Mouse (Mus musculus): ENCODE results near the gene Mdk.

Gene Mdk

DNA sequence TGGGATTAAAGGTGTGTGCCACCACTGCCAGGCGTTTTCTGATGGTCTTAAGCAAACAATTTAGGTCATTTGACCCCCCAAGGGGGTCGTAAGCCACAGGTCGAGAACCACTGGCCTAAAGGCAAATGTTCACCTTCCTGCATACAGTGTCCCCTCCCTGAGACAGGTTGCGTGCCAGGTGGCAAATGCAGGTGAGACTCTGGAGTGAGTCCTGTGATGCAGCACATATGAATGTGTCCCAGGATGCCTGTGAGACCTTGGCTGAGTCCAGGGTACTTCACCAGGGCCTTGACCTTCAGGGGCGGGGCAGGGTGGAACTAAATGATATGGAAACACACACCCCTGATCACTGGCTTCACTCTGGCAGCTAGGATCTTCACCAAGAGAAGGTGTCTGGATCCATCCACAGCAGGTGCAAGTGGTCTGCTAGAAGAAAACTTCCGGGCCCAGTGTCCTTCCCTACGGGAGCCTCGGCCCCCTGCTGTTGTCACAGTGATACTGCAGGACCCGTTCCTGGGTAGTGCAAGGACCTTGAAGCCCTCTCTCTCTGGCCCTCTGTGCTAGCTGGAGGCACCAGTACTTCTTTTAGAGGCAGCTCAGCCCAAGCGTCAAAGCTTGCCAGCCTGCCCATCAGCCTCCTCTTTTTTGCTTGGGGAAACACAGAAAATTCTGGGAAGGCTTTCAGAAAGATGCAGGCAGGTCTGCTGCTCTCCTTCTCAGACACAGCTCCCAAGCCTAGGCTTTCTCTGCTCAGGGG, 26.8 kb upstream of the Mdk start:
- no peak for DNase-seq (ENCODE audit: low spot score)

DNA sequence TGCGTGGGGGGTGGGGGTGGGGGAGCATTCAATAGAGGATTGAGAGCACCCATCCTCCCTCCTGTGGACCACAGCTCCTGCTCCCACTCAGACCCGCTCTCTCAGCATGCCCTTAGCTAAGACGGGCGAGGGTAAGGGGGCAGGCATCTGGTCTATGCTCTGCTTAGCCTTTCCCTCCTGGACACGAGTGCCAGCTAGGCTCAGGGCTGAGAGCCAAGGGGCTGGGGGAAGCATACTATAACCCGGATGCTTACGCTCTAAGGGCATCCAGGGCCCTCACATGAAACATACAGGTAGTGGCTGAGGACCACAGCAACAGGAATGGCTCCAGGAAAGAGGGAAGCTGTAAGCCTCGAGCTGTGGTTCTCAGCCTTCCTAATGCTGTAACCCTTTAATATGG, 26.0 kb upstream of the Mdk start:
- no peak for DNase-seq (ENCODE audit: low spot score)

DNA sequence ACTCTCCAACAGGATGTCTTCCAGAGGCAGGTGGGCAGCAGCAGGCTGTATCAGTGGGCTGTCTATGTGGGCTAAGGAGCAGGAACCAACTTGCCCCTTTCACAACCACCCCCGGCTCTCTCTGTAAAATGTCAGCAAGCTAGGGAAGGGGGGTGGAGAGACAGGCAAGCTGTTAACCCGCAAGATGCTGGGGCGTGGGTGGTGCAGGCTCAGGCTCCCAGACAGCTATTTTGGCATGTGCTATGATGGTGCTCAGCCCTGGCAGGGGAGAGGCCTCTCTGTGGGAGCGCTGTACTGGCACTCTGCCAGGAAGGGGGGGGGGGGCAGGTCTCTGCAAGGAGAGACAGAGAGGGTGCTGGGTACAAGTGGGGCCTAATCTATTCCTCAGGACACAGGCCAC, 25.0 kb upstream of the Mdk start:
- no peak for DNase-seq (ENCODE audit: low spot score)

DNA sequence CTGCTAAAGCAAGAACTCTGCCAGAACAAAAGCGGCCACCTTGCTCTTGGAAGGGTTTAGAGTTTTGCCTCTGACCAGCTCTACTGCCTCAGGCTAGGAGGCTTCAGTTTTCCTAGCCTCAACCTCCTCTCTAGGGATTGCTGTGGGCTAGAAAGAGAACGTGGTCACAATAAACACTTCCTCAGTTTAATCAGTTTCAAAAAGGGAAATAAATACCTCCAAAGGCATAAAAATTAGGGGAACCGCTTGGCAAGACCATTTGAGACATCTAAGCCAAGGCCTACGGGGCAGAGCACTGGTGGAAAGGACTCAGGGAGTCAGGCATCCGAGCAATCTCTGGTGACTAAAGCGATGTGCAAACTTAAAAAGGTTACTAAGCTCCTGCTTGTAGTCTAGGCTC, 23.8 kb upstream of the Mdk start:
- no peak for DNase-seq (ENCODE audit: low spot score)

DNA sequence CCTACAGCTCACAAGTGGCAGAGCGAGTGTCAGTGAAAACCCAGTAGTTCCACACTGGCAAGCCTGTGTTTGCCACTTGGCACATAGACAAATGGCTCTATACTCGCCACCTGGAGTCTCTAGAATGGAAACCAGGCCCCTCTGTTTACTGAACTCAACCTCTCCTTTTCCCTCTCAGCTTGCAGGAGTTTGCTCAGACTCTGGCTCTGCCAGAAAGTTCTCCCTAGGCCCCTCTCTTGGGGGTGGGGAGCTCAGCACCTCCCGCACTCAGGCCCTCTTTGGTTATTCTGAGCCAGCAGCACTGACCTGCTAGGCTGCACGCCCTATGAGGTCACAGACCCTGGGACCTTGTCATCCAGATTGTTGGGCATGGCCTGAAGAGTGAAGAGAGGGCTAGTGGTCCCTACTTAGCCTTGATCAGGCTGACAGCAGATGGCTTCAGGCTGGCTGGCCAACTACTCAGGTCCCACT, 23.1 kb upstream of the Mdk start:
- no peak for DNase-seq (ENCODE audit: low spot score)

DNA sequence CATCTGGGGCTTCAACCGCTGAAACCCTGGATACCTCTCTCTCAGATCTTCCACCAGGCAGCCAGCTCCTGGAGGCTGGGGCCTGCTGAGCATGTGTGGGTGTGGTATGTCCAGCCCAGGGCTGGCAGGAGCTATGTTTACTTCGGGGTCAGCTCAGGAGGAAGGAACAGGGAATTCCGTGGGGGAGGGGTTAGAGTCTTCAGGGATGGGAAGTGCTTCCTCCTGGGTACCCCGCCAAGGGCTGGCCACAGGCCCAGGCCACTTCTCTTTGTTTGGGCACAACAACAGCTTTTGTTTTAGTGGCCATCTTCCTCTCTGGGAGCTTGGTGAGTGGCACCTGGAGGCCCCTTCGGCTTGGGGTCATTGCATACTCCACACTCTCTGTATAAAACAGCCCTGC, 21.7 kb upstream of the Mdk start:
- no peak for DNase-seq (ENCODE audit: low spot score)

DNA sequence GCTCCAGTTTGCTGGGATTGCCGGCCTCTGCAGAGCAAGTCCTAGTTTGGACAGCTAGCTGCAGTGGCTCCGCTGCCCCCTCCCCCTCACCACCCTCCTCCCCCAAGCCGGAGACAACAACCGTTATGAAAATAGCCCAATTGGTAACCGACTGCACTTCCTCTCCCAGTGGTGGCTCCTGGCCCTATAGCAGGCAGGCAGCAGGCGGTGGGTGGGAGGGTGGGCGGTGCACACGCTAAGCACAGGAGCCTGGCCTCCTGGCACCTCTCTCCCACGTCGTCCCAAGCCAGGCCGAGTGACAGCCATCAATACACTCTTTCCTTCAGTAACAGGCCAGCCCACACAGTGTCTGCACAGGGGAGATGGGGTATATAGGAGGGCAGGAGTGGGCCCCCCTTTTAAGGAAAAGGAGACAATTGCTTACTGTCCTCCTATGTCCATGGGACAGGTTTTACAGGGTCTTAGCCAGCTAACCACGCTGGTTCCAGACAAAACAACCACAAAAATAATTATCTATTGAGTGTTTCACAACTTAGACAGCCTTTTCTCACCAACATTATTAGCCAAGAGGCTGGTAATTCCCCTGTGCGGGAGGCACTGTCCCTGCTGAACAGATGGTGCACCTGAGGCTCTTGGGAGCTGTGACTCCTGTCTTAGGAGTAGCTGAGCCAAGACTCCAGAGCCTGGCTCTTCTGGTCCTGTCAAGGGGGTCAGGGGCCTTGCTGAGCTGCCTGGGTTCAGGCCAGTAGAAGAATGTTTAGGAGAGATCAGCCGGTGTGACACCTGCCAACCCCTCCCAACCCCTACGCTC, 18.4 kb upstream of the Mdk start:
- no peak for DNase-seq (ENCODE audit: low spot score)

DNA sequence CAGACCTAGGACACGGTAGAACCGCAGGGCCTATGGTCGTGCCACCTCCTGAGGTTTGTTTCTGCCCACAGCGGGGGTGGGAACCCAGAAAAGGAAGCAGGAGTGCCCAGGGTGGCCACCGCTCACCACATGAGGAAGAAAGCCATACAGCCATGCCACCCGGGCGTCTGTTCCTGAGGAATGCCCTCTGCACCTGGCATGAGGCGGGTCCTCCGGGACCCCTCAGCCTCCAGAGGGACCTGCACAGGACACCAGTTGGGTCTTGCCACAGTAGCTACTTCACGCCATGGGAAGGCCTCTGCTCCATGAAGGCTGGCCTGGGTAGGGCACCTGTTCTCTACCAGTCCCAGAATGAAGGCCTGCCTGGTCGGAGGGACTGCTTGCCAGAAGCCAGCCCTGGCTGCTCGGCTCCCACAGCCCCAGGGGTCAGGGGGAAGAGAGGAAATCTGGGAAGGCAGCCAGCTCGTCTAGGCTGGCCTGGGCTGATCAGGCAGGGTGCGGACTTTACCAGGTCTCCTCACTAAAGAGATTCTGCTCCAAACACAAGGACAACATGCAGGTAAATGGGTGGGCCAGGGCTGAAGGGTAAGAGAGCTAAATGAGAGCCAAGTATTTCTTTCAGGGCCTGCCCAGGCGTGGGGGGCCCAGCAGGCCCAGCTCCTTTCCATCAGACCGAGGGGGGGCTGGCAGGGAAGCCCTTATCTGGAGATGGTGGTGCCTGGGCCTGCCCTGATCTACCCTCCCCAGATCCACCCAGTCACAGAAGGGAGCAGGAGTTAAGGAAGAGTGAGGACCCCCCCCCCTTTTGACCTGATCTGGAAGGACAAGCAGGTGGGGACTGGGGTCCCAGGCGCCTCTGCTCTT, 17.5 kb upstream of the Mdk start:
- no peak for DNase-seq (ENCODE audit: low spot score)

DNA sequence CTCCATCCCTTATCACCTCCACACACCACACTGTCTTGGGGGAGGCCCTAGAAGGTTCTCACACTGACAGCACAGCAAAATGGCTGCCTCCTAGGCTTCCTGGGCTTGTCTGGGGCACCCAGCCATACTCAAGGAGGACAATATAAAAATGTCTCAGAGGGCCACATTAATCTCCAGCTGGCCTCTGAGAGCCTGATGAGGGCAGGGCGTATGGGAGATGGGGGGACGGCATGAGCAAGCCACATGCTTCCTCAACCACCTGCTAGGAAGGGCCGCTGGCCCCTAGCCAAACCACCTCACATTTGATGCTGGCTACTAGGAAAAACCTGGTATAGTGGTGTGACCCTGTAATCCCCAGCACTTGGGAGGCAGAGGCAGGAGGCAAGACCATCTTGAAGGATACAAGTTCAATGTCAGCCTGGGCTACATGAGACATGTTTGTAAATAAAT, 16.7 kb upstream of the Mdk start:
- DNase-seq (ENCODE audit: low spot score), result no peak

DNA sequence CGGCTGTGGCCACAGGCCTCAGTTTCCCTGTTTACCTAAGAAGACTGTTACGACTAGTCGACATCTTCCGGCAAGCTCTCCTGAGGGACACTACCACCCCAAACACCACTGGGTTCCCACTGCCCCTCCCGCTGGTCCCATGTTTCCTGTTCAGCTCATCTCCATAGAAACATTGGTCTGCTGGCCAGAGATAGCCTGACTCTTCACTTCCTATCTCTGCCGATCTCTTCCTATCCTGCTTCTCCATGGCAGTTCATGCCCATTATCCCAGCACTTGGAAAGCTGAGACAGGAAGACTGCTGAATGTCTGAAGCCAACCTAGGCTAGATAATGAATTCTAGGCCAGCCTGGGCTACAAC, 16.0 kb upstream of the Mdk start:
- DNase-seq (ENCODE audit: low spot score), result no peak

DNA sequence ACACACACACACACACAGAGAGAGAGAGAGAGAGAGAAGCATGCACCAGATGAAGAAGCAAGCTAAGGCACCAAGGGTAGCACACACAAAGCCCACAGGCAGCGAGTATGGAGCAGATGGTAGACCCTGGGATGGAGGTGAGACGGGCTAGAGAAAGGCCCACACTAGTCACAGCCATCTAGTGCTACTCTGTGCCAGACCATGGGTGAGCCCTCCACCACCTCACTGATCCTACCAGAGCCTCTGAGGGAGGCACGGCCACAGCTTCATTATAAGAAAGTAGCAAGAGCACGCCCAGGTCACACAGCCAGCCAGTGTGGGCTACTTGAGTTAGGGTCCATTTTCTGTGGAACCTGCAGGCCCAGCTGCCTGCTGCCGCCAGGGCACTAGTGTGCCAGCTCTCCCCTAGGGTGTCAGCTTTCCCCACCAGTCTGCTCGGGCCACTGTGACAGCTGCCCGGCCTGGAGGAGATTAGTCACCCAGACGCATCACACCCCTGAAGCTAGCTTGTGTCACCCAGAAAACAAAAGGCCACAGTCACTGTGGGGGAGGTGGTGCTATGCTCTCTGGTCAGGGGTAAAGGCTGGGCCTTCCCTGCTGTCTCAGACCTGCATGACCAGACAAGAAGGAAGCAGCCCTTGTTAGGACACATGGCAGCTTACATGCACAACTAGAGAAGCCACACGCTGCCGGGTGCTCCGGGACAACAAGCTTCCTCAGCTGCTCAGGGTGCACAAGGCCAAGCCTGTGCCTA, 15.5 kb upstream of the Mdk start:
- peak; percentile 37 for DNase-seq (ENCODE audit: low spot score)

DNA sequence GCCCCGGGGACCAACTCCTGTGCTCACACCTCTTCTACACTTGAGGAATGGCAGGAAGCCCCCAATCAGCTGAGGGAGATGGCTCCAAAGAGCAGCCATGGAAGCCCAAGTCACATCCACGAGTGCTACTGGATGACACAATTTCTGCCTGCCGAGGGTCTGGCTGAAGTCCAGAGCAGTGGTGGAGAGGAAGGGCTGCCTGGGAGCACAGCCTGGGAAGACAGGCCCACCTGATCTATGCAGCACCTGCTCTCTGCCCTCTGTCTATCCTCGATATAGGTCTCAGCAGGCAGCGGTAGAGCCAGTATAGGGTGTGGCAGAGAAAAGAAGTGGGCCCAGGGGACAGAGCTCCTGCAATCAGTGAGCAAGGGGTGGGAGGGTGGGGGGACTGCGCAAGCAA, 14.7 kb upstream of the Mdk start:
- DNase-seq (ENCODE audit: low spot score), result no peak

DNA sequence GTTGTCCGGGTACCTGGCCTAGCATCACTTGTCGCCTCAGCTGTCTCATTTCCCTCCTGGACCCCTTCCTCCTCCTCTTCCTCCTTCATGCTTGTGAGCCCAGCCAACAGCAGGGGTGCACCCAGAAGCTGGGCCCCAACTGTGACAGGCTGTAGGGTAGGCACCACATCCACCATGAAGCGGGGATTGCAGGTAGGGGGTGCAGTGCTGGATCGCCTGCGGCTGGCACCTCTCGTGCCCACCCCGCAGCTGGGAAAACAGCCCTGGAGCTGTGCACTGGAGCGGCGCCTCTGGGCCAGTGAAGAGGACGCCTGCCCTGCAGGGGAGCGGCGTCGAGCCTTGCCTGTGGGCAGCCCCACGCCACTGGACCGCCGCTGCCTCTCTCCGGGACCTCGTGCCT, 13.4 kb upstream of the Mdk start, which contains the start of gene Gm9821:
Gene Gm9821 (plus strand): TSS at position 221 of the 400 bp plus-strand sequence.
- DNase-seq (ENCODE audit: low spot score), result no peak

DNA sequence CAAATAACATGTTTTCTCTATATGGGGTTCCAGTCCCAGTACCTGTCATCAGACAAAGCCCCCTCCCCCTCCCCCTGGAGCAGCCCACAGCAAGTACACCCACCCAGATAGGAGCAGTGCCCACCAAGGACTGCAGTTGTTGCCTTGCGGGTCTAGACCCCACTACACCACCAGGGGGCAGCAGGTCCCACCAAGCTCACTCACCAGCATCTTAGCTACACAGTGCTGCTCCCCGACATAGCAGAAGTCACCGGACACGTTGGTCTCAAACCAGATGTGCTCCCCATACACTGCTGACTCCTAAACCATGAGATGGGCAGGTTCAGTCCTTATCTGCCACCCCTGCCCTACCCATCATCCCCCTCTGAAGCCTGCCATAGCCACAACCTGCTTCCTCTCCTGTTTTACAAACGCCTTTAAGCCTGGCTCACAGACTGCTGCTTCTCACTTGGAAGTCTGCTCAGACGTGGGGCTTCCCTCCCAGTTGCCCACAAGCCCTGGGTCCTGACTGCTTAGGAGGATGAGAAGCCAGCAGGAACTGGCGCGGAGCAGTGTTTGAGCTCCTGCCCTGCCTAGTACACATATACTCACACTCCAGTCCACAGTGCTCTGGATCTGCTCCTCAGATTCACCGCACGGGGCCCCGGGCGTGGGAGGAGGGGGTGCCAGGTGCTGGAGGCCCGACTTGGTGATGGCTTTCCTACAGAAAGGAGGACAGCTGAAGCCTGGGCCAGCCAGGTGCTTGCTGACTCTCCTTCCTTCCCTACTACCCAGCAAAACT, 12.3 kb upstream of the Mdk start:
- DNase-seq (ENCODE audit: low spot score), result peak; percentile 64

DNA sequence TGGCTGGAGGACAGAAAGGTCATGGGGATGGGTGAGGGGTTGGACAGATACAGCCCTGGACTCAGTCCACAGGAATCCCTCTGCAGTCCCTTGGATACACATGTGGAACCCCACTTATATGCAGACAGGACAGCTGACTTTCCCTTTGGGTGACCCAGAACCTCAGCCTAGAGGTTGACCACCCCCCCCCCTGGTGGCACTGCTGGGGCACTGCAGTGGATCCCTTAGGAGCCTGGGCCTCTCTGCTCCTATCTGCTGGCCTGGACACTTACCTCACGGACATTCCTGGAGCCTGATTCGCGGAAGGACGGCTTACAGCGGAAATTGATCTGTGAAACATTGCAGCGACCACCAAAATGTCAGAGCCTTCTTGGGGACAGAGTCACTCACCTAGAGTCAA, 10.3 kb upstream of the Mdk start:
- DNase-seq (ENCODE audit: low spot score), result no peak

DNA sequence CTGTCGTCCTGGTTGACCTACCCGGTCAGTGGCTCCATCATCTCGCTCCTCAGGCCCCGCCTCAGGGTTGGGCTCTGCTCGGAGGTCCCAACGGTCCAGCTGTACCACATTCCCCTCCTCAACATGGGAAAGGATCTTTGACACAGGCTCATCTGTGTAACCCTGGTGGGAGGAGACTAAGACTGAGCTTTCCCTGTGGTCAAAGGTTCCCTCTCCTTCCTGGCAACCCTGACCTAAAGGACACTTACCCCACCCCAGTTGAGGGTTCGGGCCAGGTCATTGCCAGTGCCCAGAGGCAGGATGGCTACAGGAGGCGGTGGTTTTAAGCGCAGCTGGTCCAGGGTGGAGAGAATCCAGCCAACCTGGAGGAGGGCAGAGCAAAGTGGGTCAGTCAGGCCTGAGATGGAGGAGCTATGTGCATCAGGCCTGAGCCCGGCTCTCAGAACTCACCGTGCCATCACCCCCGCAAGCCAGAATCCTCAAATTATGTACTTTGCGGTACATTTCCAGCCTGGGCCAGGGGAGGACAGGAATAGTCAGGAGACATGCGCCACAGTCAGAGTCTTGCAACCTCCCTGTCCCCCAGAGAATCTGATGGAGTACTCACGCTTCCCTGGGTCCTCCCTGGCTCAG, 7.3 kb upstream of the Mdk start:
- no peak for DNase-seq (ENCODE audit: low spot score)

DNA sequence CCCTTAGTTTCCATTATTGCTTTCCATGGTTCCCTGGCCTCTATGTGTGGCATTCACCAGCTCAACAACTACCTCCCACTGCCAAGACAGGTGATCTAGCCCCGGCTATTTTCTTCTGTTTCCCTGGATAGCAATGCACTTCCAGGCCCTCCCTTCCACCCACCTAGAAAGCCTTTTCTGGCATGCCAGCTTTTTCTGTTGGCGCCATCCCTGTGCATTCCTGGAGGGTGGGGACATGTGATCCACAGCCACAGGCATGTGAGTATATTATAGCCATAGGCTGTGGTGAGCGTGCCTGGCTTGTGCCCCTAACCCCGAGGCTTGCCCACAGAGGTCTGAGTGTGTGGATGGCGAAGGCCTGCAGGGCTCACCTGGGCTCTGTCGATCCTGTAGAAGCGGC, 4.1 kb upstream of the Mdk start:
- DNase-seq (ENCODE audit: low spot score), result no peak

DNA sequence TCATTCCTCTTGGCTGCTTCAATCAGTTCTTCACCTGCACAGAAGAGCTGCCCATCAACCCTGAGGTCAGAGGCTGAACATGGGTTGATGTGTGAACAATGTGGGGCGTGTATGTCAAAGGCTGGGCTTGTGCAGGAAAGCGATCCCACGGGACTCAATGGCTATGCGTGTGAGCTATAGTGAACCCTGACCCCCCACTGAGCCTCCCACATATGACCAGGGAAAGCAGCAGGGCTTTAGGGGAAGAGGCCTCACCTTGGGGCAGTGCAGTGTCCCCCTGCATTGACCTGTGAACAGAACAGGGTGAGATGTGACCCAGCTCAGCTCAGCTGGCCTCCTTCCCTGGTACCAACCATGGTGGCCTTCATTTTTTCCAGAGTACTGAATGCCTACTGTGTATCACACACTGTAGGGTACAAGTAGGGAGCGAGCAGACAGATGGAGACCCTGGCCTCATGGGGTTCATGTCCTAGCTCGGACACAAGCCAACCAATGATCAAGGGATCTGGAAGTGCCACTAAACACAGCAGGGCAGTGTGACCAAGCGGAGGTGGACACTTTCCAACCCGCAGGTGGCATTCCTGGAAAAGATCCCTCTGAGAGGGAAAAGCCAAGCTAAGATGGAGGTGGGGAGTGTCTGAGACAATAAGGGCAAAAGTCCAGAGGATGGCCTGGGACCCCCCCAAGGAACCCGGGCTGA, 2.9 kb upstream of the Mdk start:
- no peak for DNase-seq (ENCODE audit: low spot score)

DNA sequence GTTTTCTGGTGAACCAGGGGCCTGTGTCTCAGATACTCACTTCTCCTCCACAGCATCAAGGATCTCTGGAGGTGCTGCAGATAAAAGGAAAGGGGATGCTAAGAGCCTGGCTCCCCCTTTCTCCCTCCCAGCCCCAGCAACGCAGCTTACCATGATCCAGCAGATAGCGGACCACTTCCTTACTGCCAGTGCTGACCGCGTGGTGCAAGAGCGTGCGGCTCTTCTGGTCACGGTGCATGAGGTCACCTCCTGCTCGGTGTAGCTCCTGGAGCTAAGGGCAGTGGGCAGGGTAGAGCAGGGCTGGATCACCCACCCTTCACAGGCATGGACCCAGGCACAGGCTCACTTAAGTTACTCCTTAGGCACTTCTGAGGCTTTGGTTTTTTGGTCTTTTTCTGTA, 1.9 kb upstream of the Mdk start:
- no peak for DNase-seq (ENCODE audit: low spot score)

DNA sequence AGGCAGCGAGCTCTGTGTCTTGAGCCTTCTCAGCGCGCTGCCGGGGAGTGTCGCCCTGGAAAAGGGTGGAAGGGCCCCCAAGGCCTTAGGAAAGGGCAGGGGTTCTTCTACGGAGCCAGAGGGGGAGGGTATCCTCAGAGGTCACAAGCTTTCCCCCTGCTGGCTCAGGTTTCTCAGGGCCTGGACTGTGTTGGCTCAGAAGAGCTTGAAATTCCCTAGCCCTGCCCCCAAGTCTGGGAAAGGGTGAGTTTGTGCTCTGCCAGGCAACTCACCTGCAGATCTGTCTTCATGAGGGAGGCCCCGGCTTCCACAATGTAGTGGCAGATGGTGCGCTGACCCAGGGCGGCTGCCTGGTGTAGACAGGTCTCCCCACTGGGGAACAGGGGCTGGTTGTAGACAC, 1.4 kb upstream of the Mdk start:
- no peak for DNase-seq (ENCODE audit: low spot score)
